In genomic region chr4:95078625-95079024, GRCm38 (mm10) we compare ENCODE assay signal across 21 mouse cellular contexts. TPM values are rescaled to one million over a fixed set of nuclear protein-coding genes. Genes with fewer than 3 reads are reported as not detected.
DNase-seq lines count a peak whose midpoint lies in the region; ATAC-seq and TF ChIP-seq lines count a peak whose summit lies in the region.
"Had no signal": no experiment of that assay in that cellular context is flagged by ENCODE, and none has a peak within 500 bp of the region (broad histone marks: within the 10 kb centered on the region; RNA-seq: fewer than 3 reads in every experiment).

No protein-coding gene starts in this region.

- H3K9me3 ChIP-seq in forebrain, embryonic 16.5 days (ENCODE audit: control insufficient read depth, low read length): no peaks in the 10 kb centered on the region
- no peaks in the 10 kb centered on the region for H3K9me3 ChIP-seq in forebrain, embryonic 12.5 days
- H3K9me3 ChIP-seq in lung, embryonic 14.5 days (ENCODE audit: low read depth, low read length): no peaks in the 10 kb centered on the region
- no peaks in the 10 kb centered on the region for H3K9me3 ChIP-seq in midbrain, embryonic 11.5 days (ENCODE audit: control insufficient read depth, low read length)
- no peaks in the 10 kb centered on the region for H3K9me3 ChIP-seq in midbrain, embryonic 13.5 days
- H3K9me3 ChIP-seq: hindbrain, embryonic 12.5 days; hindbrain, embryonic 15.5 days had no signal

- TF ChIP-seq CTCF in lung, embryonic 14.5 days (IDR thresholded peaks at IDR 0.05; ENCODE audit: low read depth): no peak

- peaks cover 20% of the 10 kb centered on the region for H3K4me1 ChIP-seq in forebrain, embryonic 16.5 days (replicated peaks; ENCODE audit: control insufficient read depth, insufficient read depth, low read length)
- peaks cover 13% of the 10 kb centered on the region; the same call in 1 of the 2 replicates for H3K4me1 ChIP-seq in forebrain, embryonic 12.5 days
- H3K4me1 ChIP-seq in lung, embryonic 14.5 days (ENCODE audit: insufficient read depth): peaks cover 22% of the 10 kb centered on the region
- H3K4me1 ChIP-seq in midbrain, embryonic 11.5 days (ENCODE audit: control insufficient read depth, insufficient read depth, low read length): no peaks in the 10 kb centered on the region
- peaks cover 17% of the 10 kb centered on the region; the same call in 1 of the 2 replicates for H3K4me1 ChIP-seq in midbrain, embryonic 13.5 days (replicated peaks)

- peak; percentile 64 for DNase-seq in lung, embryonic 14.5 days
- DNase-seq in lung, postnatal 4 days: no peak
- DNase-seq in midbrain, embryonic 11.5 days (ENCODE audit: low spot score, missing footprints): peak; percentile 82
- DNase-seq: adrenal gland, adult 8-10 months; adrenal gland, postnatal 25 days; cerebellum, adult 18-20 months; cerebellum, adult 9-10 months; cerebellum, postnatal 14 days; gastrocnemius, postnatal 25 days; heart, adult 2 months had no signal

- H3K9ac ChIP-seq in forebrain, embryonic 16.5 days (replicated peaks; ENCODE audit: low read depth, low read length): no peak overlapping the region
- no peak overlapping the region for H3K9ac ChIP-seq in forebrain, embryonic 12.5 days
- no peak overlapping the region for H3K9ac ChIP-seq in lung, embryonic 14.5 days
- no peak overlapping the region for H3K9ac ChIP-seq in midbrain, embryonic 11.5 days (ENCODE audit: low read length)
- H3K9ac ChIP-seq in midbrain, embryonic 13.5 days (replicated peaks): no peak overlapping the region
- H3K9ac ChIP-seq: hindbrain, embryonic 12.5 days; hindbrain, embryonic 15.5 days had no signal

- no peak overlapping the region for H3K4me2 ChIP-seq in forebrain, embryonic 16.5 days (ENCODE audit: low read length)
- no peak overlapping the region for H3K4me2 ChIP-seq in forebrain, embryonic 12.5 days
- H3K4me2 ChIP-seq in lung, embryonic 14.5 days: no peak overlapping the region; the same call in 1 of the 2 replicates
- no peak overlapping the region for H3K4me2 ChIP-seq in midbrain, embryonic 11.5 days
- no peak overlapping the region for H3K4me2 ChIP-seq in midbrain, embryonic 13.5 days (replicated peaks)
- H3K4me2 ChIP-seq: heart, embryonic 11.5 days; hindbrain, embryonic 12.5 days; hindbrain, embryonic 15.5 days had no signal

- ATAC-seq in forebrain, embryonic 16.5 days: peak; percentile 49
- no peak for ATAC-seq in forebrain, embryonic 12.5 days (ENCODE audit: low FRiP score)
- ATAC-seq in lung, embryonic 14.5 days (ENCODE audit: insufficient read depth): no peak
- ATAC-seq in midbrain, embryonic 11.5 days (ENCODE audit: low FRiP score): no peak
- no peak for ATAC-seq in midbrain, embryonic 13.5 days
- 0 out of 2 replicates have a peak, but pooled peaks have one; percentile 20 for ATAC-seq in megakaryocyte, adult 5-6 weeks (ENCODE audit: poor library complexity, severe bottlenecking)
- no peak for ATAC-seq in megakaryocyte progenitor cell, adult 5-6 weeks (replicated peaks; ENCODE audit: poor library complexity)
- ATAC-seq: activated CD4-positive, CD25-positive, alpha-beta regulatory T cell, adult 4 months; CD4-positive, CD25-positive, alpha-beta regulatory T cell, adult 4 months had no signal

- no peak overlapping the region for H3K27ac ChIP-seq in forebrain, embryonic 16.5 days (ENCODE audit: low read length)
- no peak overlapping the region for H3K27ac ChIP-seq in forebrain, embryonic 12.5 days
- no peak overlapping the region for H3K27ac ChIP-seq in lung, embryonic 14.5 days (ENCODE audit: low read depth)
- H3K27ac ChIP-seq in midbrain, embryonic 11.5 days (ENCODE audit: low read depth, low read length): no peak overlapping the region
- H3K27ac ChIP-seq in midbrain, embryonic 13.5 days: no peak overlapping the region
- H3K27ac ChIP-seq: heart, adult 2 months; hindbrain, embryonic 12.5 days; hindbrain, embryonic 15.5 days had no signal

- no peak overlapping the region for H3K4me3 ChIP-seq in forebrain, embryonic 16.5 days (replicated peaks; ENCODE audit: low read length)
- no peak overlapping the region for H3K4me3 ChIP-seq in forebrain, embryonic 12.5 days (replicated peaks)
- H3K4me3 ChIP-seq in lung, embryonic 14.5 days (ENCODE audit: low read depth, low read length): no peak overlapping the region
- no peak overlapping the region for H3K4me3 ChIP-seq in midbrain, embryonic 11.5 days (ENCODE audit: low read depth, low read length)
- no peak overlapping the region for H3K4me3 ChIP-seq in midbrain, embryonic 13.5 days (replicated peaks)
- H3K4me3 ChIP-seq: heart, adult 2 months; hindbrain, embryonic 12.5 days; hindbrain, embryonic 15.5 days had no signal

- H3K27me3 ChIP-seq in forebrain, embryonic 16.5 days (replicated peaks; ENCODE audit: control insufficient read depth, insufficient read depth, low read length): no peaks in the 10 kb centered on the region
- 0 out of 2 replicates have a peak, but pooled peaks cover 4% of the 10 kb centered on the region for H3K27me3 ChIP-seq in forebrain, embryonic 12.5 days
- no peaks in the 10 kb centered on the region for H3K27me3 ChIP-seq in lung, embryonic 14.5 days (ENCODE audit: insufficient read depth, low read length)
- no peaks in the 10 kb centered on the region for H3K27me3 ChIP-seq in midbrain, embryonic 11.5 days (ENCODE audit: control insufficient read depth, insufficient read depth, low read length)
- H3K27me3 ChIP-seq in midbrain, embryonic 13.5 days: no peaks in the 10 kb centered on the region
- H3K27me3 ChIP-seq: hindbrain, embryonic 12.5 days; hindbrain, embryonic 15.5 days had no signal

- WGBS in forebrain, embryonic 16.5 days: 28% methylated on average over 8 of the region's 8 CpGs
- WGBS in forebrain, embryonic 12.5 days: 52% methylated on average over 8 of the region's 8 CpGs
- 19% methylated on average over 8 of the region's 8 CpGs for WGBS in lung, embryonic 14.5 days
- WGBS in midbrain, embryonic 11.5 days: 69% methylated on average over 8 of the region's 8 CpGs
- 45% methylated on average over 8 of the region's 8 CpGs for WGBS in midbrain, embryonic 13.5 days

- no peaks in the 10 kb centered on the region for H3K36me3 ChIP-seq in forebrain, embryonic 16.5 days (ENCODE audit: control insufficient read depth, insufficient read depth)
- no peaks in the 10 kb centered on the region for H3K36me3 ChIP-seq in forebrain, embryonic 12.5 days (replicated peaks)
- no peaks in the 10 kb centered on the region for H3K36me3 ChIP-seq in lung, embryonic 14.5 days (ENCODE audit: insufficient read depth)
- H3K36me3 ChIP-seq in midbrain, embryonic 11.5 days (ENCODE audit: control insufficient read depth, insufficient read depth, low read length): no peaks in the 10 kb centered on the region
- no peaks in the 10 kb centered on the region for H3K36me3 ChIP-seq in midbrain, embryonic 13.5 days
- H3K36me3 ChIP-seq: hindbrain, embryonic 12.5 days; hindbrain, embryonic 15.5 days had no signal

RNA-seq across cellular contexts. Expression of gene Jun, which starts 26.6 kb away (rescaled TPM):
- 72.2 and 80.1 TPM in 2 replicates for polyA plus RNA-seq in forebrain, embryonic 16.5 days (2015; fragmentation: Nextera tagmentation; extraction: Ambion mirVana)
- polyA plus RNA-seq in forebrain, embryonic 12.5 days (2016; fragmentation: Nextera tagmentation; extraction: Ambion mirVana): 101 and 107 TPM in 2 replicates
- polyA plus RNA-seq in lung, embryonic 14.5 days (2014; fragmentation: Nextera tagmentation; extraction: Ambion mirVana): 67.1 and 71.5 TPM in 2 replicates
- polyA plus RNA-seq in midbrain, embryonic 11.5 days (2014; fragmentation: Nextera tagmentation; extraction: Ambion mirVana): 26.1 and 29.1 TPM in 2 replicates
- 45.3 and 52.6 TPM in 2 replicates for polyA plus RNA-seq in midbrain, embryonic 13.5 days (2015; fragmentation: Nextera tagmentation; extraction: Ambion mirVana)
- total RNA-seq in megakaryocyte, adult 5-6 weeks (2015): 88.4 and 91.5 TPM in 2 replicates
- 141 and 162 TPM in 2 replicates for total RNA-seq in megakaryocyte, adult 5-6 weeks (2017)
- 64.6 and 106 TPM in 2 replicates for total RNA-seq in megakaryocyte progenitor cell, adult 5-6 weeks (2015)
- total RNA-seq in megakaryocyte progenitor cell, adult 5-6 weeks (2017): 121 and 159 TPM in 2 replicates
- total RNA-seq: MEL had no signal

Comparison
In these comparisons a context has a peak if more than half of its experiments do, and no peak if none do; other contexts are left out.
1. ATAC-seq: peak in forebrain, embryonic 16.5 days (single experiment) and megakaryocyte, adult 5-6 weeks (single experiment); none in forebrain, embryonic 12.5 days (single experiment), lung, embryonic 14.5 days (single experiment), midbrain, embryonic 11.5 days (single experiment), midbrain, embryonic 13.5 days (single experiment) and megakaryocyte progenitor cell, adult 5-6 weeks (single experiment).
2. DNase-seq: peak in lung, embryonic 14.5 days (single experiment) and midbrain, embryonic 11.5 days (single experiment); none in lung, postnatal 4 days (0 of 2).